Mouse (Mus musculus): Measurements from ENCODE around the gene Abi3.
A peak's percentile ranks its signal among the peaks of the same experiment; 100 is the strongest.

Gene Abi3

GRCm38 (mm10) chr11:95825625-95826024, 16.7 kb downstream of the Abi3 start:
- DNase-seq (ENCODE audit: low spot score in 2 of 2), result no peak

- DNase-seq (ENCODE audit: low spot score in 2 of 2), result peak; percentile 72 to 85
Measured at GRCm38 (mm10) chr11:95824877-95825243, 17.4 kb downstream of the Abi3 start.

- DNase-seq (ENCODE audit: low spot score in 2 of 2), result peak; percentile 93 to 94
Measured at GRCm38 (mm10) chr11:95824071-95824876, 18.0 kb downstream of the Abi3 start, which contains the start of gene Phospho1. Gene Phospho1 (plus strand): TSS chr11:95824499.

GRCm38 (mm10) chr11:95822437-95822836, 19.8 kb downstream of the Abi3 start:
- DNase-seq (ENCODE audit: low spot score in 2 of 2), result no peak

- no peak for DNase-seq (ENCODE audit: low spot score in 2 of 2)
Measured at GRCm38 (mm10) chr11:95821511-95821910, 20.8 kb downstream of the Abi3 start.

- DNase-seq (ENCODE audit: low spot score in 2 of 2), result no peak
Measured at GRCm38 (mm10) chr11:95819138-95819537, 23.1 kb downstream of the Abi3 start.

GRCm38 (mm10) chr11:95815412-95815811, 26.9 kb downstream of the Abi3 start:
- no peak for DNase-seq (ENCODE audit: low spot score in 2 of 2)

- DNase-seq (ENCODE audit: low spot score in 2 of 2), result no peak
Measured at GRCm38 (mm10) chr11:95814857-95815256, 27.4 kb downstream of the Abi3 start.

- DNase-seq (ENCODE audit: low spot score in 2 of 2), result no peak
Measured at GRCm38 (mm10) chr11:95814101-95814500, 28.2 kb downstream of the Abi3 start.

GRCm38 (mm10) chr11:95812224-95812623, 30.1 kb downstream of the Abi3 start:
- DNase-seq (ENCODE audit: low spot score in 2 of 2), result no peak

GRCm38 (mm10) chr11:95811741-95812140, 30.5 kb downstream of the Abi3 start:
- DNase-seq (ENCODE audit: low spot score in 2 of 2), result no peak

- DNase-seq (ENCODE audit: low spot score in 2 of 2), result no peak
Measured at GRCm38 (mm10) chr11:95810828-95811227, 31.4 kb downstream of the Abi3 start.

- no peak for DNase-seq (ENCODE audit: low spot score in 2 of 2)
Measured at GRCm38 (mm10) chr11:95809603-95810002, 32.7 kb downstream of the Abi3 start.

- peak; percentile 55 to 59 for DNase-seq (ENCODE audit: low spot score in 2 of 2)
Measured at GRCm38 (mm10) chr11:95808448-95809011, 33.7 kb downstream of the Abi3 start.

GRCm38 (mm10) chr11:95807884-95808283, 34.4 kb downstream of the Abi3 start:
- no peak for DNase-seq (ENCODE audit: low spot score in 2 of 2)

GRCm38 (mm10) chr11:95805527-95805926, 36.7 kb downstream of the Abi3 start:
- no peak for DNase-seq (ENCODE audit: low spot score in 2 of 2)

- DNase-seq (ENCODE audit: low spot score in 2 of 2), result no peak
Measured at GRCm38 (mm10) chr11:95805010-95805409, 37.3 kb downstream of the Abi3 start.

- peak; percentile 61 to 67 for DNase-seq (ENCODE audit: low spot score in 2 of 2)
Measured at GRCm38 (mm10) chr11:95795582-95795981, 46.7 kb downstream of the Abi3 start.

GRCm38 (mm10) chr11:95794201-95794600, 48.1 kb downstream of the Abi3 start:
- peak; percentile 33 to 71 for DNase-seq (ENCODE audit: low spot score in 2 of 2)

GRCm38 (mm10) chr11:95792950-95793509, 49.2 kb downstream of the Abi3 start:
- no peak for DNase-seq (ENCODE audit: low spot score in 2 of 2)

- DNase-seq (ENCODE audit: low spot score in 2 of 2), result peak; percentile 41 to 75
Measured at GRCm38 (mm10) chr11:95791787-95792186, 50.5 kb downstream of the Abi3 start.

GRCm38 (mm10) chr11:95789451-95789891, 52.8 kb downstream of the Abi3 start:
- DNase-seq (ENCODE audit: low spot score in 2 of 2), result peak in 1 of 2 experiments; percentile 64

GRCm38 (mm10) chr11:95786511-95786910, 55.8 kb downstream of the Abi3 start:
- no peak for DNase-seq (ENCODE audit: low spot score in 2 of 2)

Data from heart, adult 9 months (tissue).